Mouse (Mus musculus): Measurements from ENCODE around the gene Ccdc117. TPM values are rescaled to one million over a fixed set of nuclear protein-coding genes. Genes with fewer than 3 reads are reported as not detected.
"Not testable (repeated sequence)": the region's sequence is repeated elsewhere in the genome, so short reads cannot be mapped to it uniquely, and the experiment has no call there.

Gene Ccdc117
- 10 to 100 TPM; 11.2 to 14.6 TPM for total RNA-seq (2021)

- intact Hi-C loops (cut with DNase I): loop anchor here (2.0 kb wide), 1 partner anchor 21 kb away; the partner anchor contains the start of gene Xbp1
- DNase-seq (ENCODE audit: low spot score in 2 of 2): peak; percentile 84 to 86
Measured at GRCm38 (mm10) chr11:5541799-5542481, at the start of gene Ccdc117. Gene Ccdc117 (minus strand): TSS chr11:5542187.

GRCm38 (mm10) chr11:5575046-5575445 is 33.1 kb upstream of the Ccdc117 start:
- intact Hi-C loops (cut with DNase I): no loop called here
- DNase-seq (ENCODE audit: low spot score in 2 of 2): no peak

- DNase-seq (ENCODE audit: low spot score in 2 of 2): no peak
- intact Hi-C loops (cut with DNase I): no loop called here
Measured at GRCm38 (mm10) chr11:5573821-5574220, 31.8 kb upstream of the Ccdc117 start.

GRCm38 (mm10) chr11:5571856-5572255 is 29.9 kb upstream of the Ccdc117 start:
- intact Hi-C loops (cut with DNase I): no loop called here
- DNase-seq (ENCODE audit: low spot score in 2 of 2): no peak

GRCm38 (mm10) chr11:5569474-5569873 is 27.5 kb upstream of the Ccdc117 start, which contains the start of gene Ankrd36:
Gene Ankrd36 (plus strand): TSS chr11:5569684.
- DNase-seq (ENCODE audit: low spot score in 2 of 2): no peak
- intact Hi-C loops (cut with DNase I): no loop called here

GRCm38 (mm10) chr11:5568082-5568481 is 26.1 kb upstream of the Ccdc117 start:
- intact Hi-C loops (cut with DNase I): no loop called here
- no peak for DNase-seq (ENCODE audit: low spot score in 2 of 2)

- intact Hi-C loops (cut with DNase I): no loop called here
- DNase-seq (ENCODE audit: low spot score in 2 of 2): no peak
Measured at GRCm38 (mm10) chr11:5567654-5568053, 25.7 kb upstream of the Ccdc117 start.

GRCm38 (mm10) chr11:5566506-5566905 is 24.5 kb upstream of the Ccdc117 start:
- intact Hi-C loops (cut with DNase I): no loop called here
- no peak for DNase-seq (ENCODE audit: low spot score in 2 of 2)

GRCm38 (mm10) chr11:5565596-5565995 is 23.6 kb upstream of the Ccdc117 start:
- DNase-seq (ENCODE audit: low spot score in 2 of 2): no peak
- intact Hi-C loops (cut with DNase I): no loop called here

GRCm38 (mm10) chr11:5563898-5564297 is 21.9 kb upstream of the Ccdc117 start:
- intact Hi-C loops (cut with DNase I): no loop called here
- DNase-seq (ENCODE audit: low spot score in 2 of 2): no peak

GRCm38 (mm10) chr11:5562625-5563268 is 20.8 kb upstream of the Ccdc117 start:
- intact Hi-C loops (cut with DNase I): no loop called here
- DNase-seq (ENCODE audit: low spot score in 2 of 2): no peak

GRCm38 (mm10) chr11:5560273-5560672 is 18.3 kb upstream of the Ccdc117 start:
- DNase-seq (ENCODE audit: low spot score in 2 of 2): no peak
- intact Hi-C loops (cut with DNase I): no loop called here

GRCm38 (mm10) chr11:5551931-5552330 is 9.9 kb upstream of the Ccdc117 start:
- intact Hi-C loops (cut with DNase I): no loop called here

GRCm38 (mm10) chr11:5551430-5551829 is 9.4 kb upstream of the Ccdc117 start:
- DNase-seq (ENCODE audit: low spot score in 2 of 2): no peak
- intact Hi-C loops (cut with DNase I): no loop called here

More at GRCm38 (mm10) chr11:5551931-5552330, 9.9 kb upstream of the Ccdc117 start:
- DNase-seq (ENCODE audit: low spot score in 2 of 2): no peak

GRCm38 (mm10) chr11:5546693-5547092 is 4.7 kb upstream of the Ccdc117 start:
- DNase-seq (ENCODE audit: low spot score in 2 of 2): no peak
- intact Hi-C loops (cut with DNase I): no loop called here

GRCm38 (mm10) chr11:5545457-5545856 is 3.5 kb upstream of the Ccdc117 start:
- no peak for DNase-seq (ENCODE audit: low spot score in 2 of 2)
- intact Hi-C loops (cut with DNase I): no loop called here

GRCm38 (mm10) chr11:5544709-5545108 is 2.7 kb upstream of the Ccdc117 start:
- intact Hi-C loops (cut with DNase I): not testable (repeated sequence)

GRCm38 (mm10) chr11:5543281-5543680 is 1.3 kb upstream of the Ccdc117 start:
- DNase-seq (ENCODE audit: low spot score in 2 of 2): no peak
- intact Hi-C loops (cut with DNase I): loop anchor here (2.0 kb wide), 1 partner anchor 22 kb away; the partner anchor contains the start of gene Xbp1

More at GRCm38 (mm10) chr11:5544709-5545108, 2.7 kb upstream of the Ccdc117 start:
- not testable (repeated sequence) for DNase-seq (ENCODE audit: low spot score in 2 of 2)

GRCm38 (mm10) chr11:5542482-5543185 is 647 bp upstream of the Ccdc117 start:
- no peak for DNase-seq (ENCODE audit: low spot score in 2 of 2)
- intact Hi-C loops (cut with DNase I): loop anchor here (2.0 kb wide), 1 partner anchor 22 kb away; the partner anchor contains the start of gene Xbp1

GRCm38 (mm10) chr11:5541230-5541798 is 673 bp downstream of the Ccdc117 start:
- intact Hi-C loops (cut with DNase I): no loop called here
- no peak for DNase-seq (ENCODE audit: low spot score in 2 of 2)
